Mouse (Mus musculus) cerebellum, postnatal 10 days (tissue): ENCODE results near the gene Tmem213.

Experiments used
- DNase-seq, 2 experiments: peaks; one replicate each; pipeline ENCODE4 v3.0.0; 2021; ENCODE audit warnings: mixed read lengths in 2 of 2

The Tmem213 gene

GRCm38 (mm10) chr6:38157925-38158324, 48.9 kb downstream of the Tmem213 start:
- no peak for DNase-seq

GRCm38 (mm10) chr6:38159576-38159975, 50.5 kb downstream of the Tmem213 start:
- DNase-seq: no peak

- DNase-seq: peak; percentile 94 to 96
Observed at GRCm38 (mm10) chr6:38160102-38160501, 51.0 kb downstream of the Tmem213 start.

- no peak for DNase-seq
Observed at GRCm38 (mm10) chr6:38160556-38160955, 51.5 kb downstream of the Tmem213 start.

- DNase-seq: no peak
Observed at GRCm38 (mm10) chr6:38162825-38163504, 53.9 kb downstream of the Tmem213 start.

- DNase-seq: no peak
Observed at GRCm38 (mm10) chr6:38164705-38165104, 55.6 kb downstream of the Tmem213 start.

GRCm38 (mm10) chr6:38165385-38165784, 56.3 kb downstream of the Tmem213 start:
- no peak for DNase-seq
